8 mouse cellular contexts compared by ENCODE assay signal in genomic region chr4:148083176-148083899, GRCm38 (mm10). TPM values are rescaled to one million over a fixed set of nuclear protein-coding genes. Genes with fewer than 3 reads are reported as not detected.
DNase-seq lines count a peak whose midpoint lies in the region; ATAC-seq lines count a peak whose summit lies in the region.

No protein-coding gene starts in this region.

- H3K9me3 ChIP-seq in hindbrain, embryonic 10.5 days = no peaks in the 10 kb centered on the region
- no peaks in the 10 kb centered on the region for H3K9me3 ChIP-seq in hindbrain, embryonic 13.5 days
- H3K9me3 ChIP-seq in heart, embryonic 11.5 days (replicated peaks; ENCODE audit: control insufficient read depth, low read length) = no peaks in the 10 kb centered on the region
- no peaks in the 10 kb centered on the region for H3K9me3 ChIP-seq in limb, embryonic 15.5 days
- no peaks in the 10 kb centered on the region for H3K9me3 ChIP-seq in forebrain, embryonic 16.5 days (ENCODE audit: control insufficient read depth, low read length)

- no peak overlapping the region for H3K9ac ChIP-seq in hindbrain, embryonic 13.5 days
- H3K9ac ChIP-seq in heart, embryonic 11.5 days (ENCODE audit: low read depth, low read length) = no peak overlapping the region
- H3K9ac ChIP-seq in limb, embryonic 15.5 days = no peak overlapping the region
- no peak overlapping the region for H3K9ac ChIP-seq in forebrain, embryonic 16.5 days (replicated peaks; ENCODE audit: low read depth, low read length)

- peaks cover 9% of the 10 kb centered on the region; the same call in 1 of the 2 replicates for H3K27me3 ChIP-seq in hindbrain, embryonic 10.5 days (ENCODE audit: insufficient read depth, poor library complexity, severe bottlenecking)
- H3K27me3 ChIP-seq in hindbrain, embryonic 13.5 days = no peaks in the 10 kb centered on the region
- no peaks in the 10 kb centered on the region for H3K27me3 ChIP-seq in heart, embryonic 11.5 days (ENCODE audit: control insufficient read depth, insufficient read depth, low read length)
- no peaks in the 10 kb centered on the region for H3K27me3 ChIP-seq in limb, embryonic 15.5 days
- H3K27me3 ChIP-seq in forebrain, embryonic 16.5 days (replicated peaks; ENCODE audit: control insufficient read depth, insufficient read depth, low read length) = no peaks in the 10 kb centered on the region

- peaks cover 60% of the 10 kb centered on the region for H3K4me1 ChIP-seq in hindbrain, embryonic 10.5 days (replicated peaks)
- peaks cover 41% of the 10 kb centered on the region for H3K4me1 ChIP-seq in hindbrain, embryonic 13.5 days (replicated peaks)
- peaks cover 32% of the 10 kb centered on the region for H3K4me1 ChIP-seq in heart, embryonic 11.5 days (ENCODE audit: control insufficient read depth, insufficient read depth, low read length)
- H3K4me1 ChIP-seq in limb, embryonic 15.5 days = peaks cover 48% of the 10 kb centered on the region
- peaks cover 16% of the 10 kb centered on the region for H3K4me1 ChIP-seq in forebrain, embryonic 16.5 days (replicated peaks; ENCODE audit: control insufficient read depth, insufficient read depth, low read length)

- no peak overlapping the region for H3K4me2 ChIP-seq in hindbrain, embryonic 13.5 days
- peak overlapping the region; percentile 17 for H3K4me2 ChIP-seq in heart, embryonic 11.5 days
- H3K4me2 ChIP-seq in limb, embryonic 15.5 days = no peak overlapping the region
- H3K4me2 ChIP-seq in forebrain, embryonic 16.5 days (ENCODE audit: low read length) = no peak overlapping the region

- no peak overlapping the region for H3K4me3 ChIP-seq in hindbrain, embryonic 10.5 days
- no peak overlapping the region for H3K4me3 ChIP-seq in hindbrain, embryonic 13.5 days
- no peak overlapping the region for H3K4me3 ChIP-seq in heart, embryonic 11.5 days (ENCODE audit: low read depth, low read length)
- H3K4me3 ChIP-seq in limb, embryonic 15.5 days = no peak overlapping the region
- H3K4me3 ChIP-seq in forebrain, embryonic 16.5 days (replicated peaks; ENCODE audit: low read length) = no peak overlapping the region

- no peak for DNase-seq in hindbrain, embryonic 10.5 days (ENCODE audit: low spot score)
- DNase-seq in spleen, postnatal 4 days (ENCODE audit: low spot score in 2 of 2) = peak; percentile 40 to 69
- DNase-seq in left cerebral cortex, postnatal 4 days = no peak
- no peak for DNase-seq in layer of hippocampus, postnatal 36 days

- H3K27ac ChIP-seq in hindbrain, embryonic 10.5 days = 0 out of 2 replicates have a peak overlapping the region, but pooled peaks have one; percentile 59
- H3K27ac ChIP-seq in hindbrain, embryonic 13.5 days = no peak overlapping the region
- no peak overlapping the region for H3K27ac ChIP-seq in heart, embryonic 11.5 days (ENCODE audit: low read depth, low read length)
- H3K27ac ChIP-seq in limb, embryonic 15.5 days = peak overlapping the region; percentile 28; the same call in 1 of the 2 replicates
- no peak overlapping the region for H3K27ac ChIP-seq in forebrain, embryonic 16.5 days (ENCODE audit: low read length)

- intact Hi-C loops in left cerebral cortex, postnatal 4 days (cut with DNase I) = no loop called here

- 59% methylated on average over 21 of the region's 21 CpGs for WGBS in hindbrain, embryonic 10.5 days
- 56% methylated on average over 21 of the region's 21 CpGs for WGBS in hindbrain, embryonic 13.5 days
- 43% methylated on average over 21 of the region's 21 CpGs for WGBS in heart, embryonic 11.5 days (ENCODE audit: insufficient replicate concordance)
- WGBS in limb, embryonic 15.5 days = 55% methylated on average over 21 of the region's 21 CpGs
- 66% methylated on average over 21 of the region's 21 CpGs for WGBS in forebrain, embryonic 16.5 days

- no peak for ATAC-seq in hindbrain, embryonic 13.5 days (ENCODE audit: low FRiP score)
- ATAC-seq in heart, embryonic 11.5 days (replicated peaks; ENCODE audit: insufficient number of reproducible peaks, low FRiP score, low TSS enrichment) = no peak
- ATAC-seq in limb, embryonic 15.5 days (ENCODE audit: insufficient number of reproducible peaks, low FRiP score, low TSS enrichment, low read depth) = no peak
- ATAC-seq in forebrain, embryonic 16.5 days = no peak

- peaks cover 34% of the 10 kb centered on the region for H3K36me3 ChIP-seq in hindbrain, embryonic 10.5 days
- H3K36me3 ChIP-seq in hindbrain, embryonic 13.5 days = no peaks in the 10 kb centered on the region
- peaks cover 4% of the 10 kb centered on the region; the same call in 1 of the 2 replicates for H3K36me3 ChIP-seq in heart, embryonic 11.5 days (ENCODE audit: control insufficient read depth, insufficient read depth, low read length)
- peaks cover 30% of the 10 kb centered on the region for H3K36me3 ChIP-seq in limb, embryonic 15.5 days
- H3K36me3 ChIP-seq in forebrain, embryonic 16.5 days (ENCODE audit: control insufficient read depth, insufficient read depth) = no peaks in the 10 kb centered on the region

RNA-seq across cellular contexts. Expression of gene Agtrap, which starts 4.5 kb away (rescaled TPM):
- 15.6 and 15.7 TPM in 2 replicates for polyA plus RNA-seq in hindbrain, embryonic 10.5 days (2016; fragmentation: Nextera tagmentation; extraction: Ambion mirVana)
- polyA plus RNA-seq in hindbrain, embryonic 13.5 days (2015; fragmentation: Nextera tagmentation; extraction: Ambion mirVana) = 7.6 and 8.4 TPM in 2 replicates
- 12.7 and 17.6 TPM in 2 replicates for polyA plus RNA-seq in heart, embryonic 11.5 days (2014; fragmentation: Nextera tagmentation; extraction: Ambion mirVana)
- 14.8 and 15.9 TPM in 2 replicates for polyA plus RNA-seq in limb, embryonic 15.5 days (2015; fragmentation: Nextera tagmentation; extraction: Ambion mirVana)
- total RNA-seq in left cerebral cortex, postnatal 4 days (2021) = 1 to 10 TPM; 4.2 to 4.6 TPM
- total RNA-seq in layer of hippocampus, postnatal 36 days (2021) = 1 to 10 TPM; 7.3 TPM
- 4.7 and 5.5 TPM in 2 replicates for polyA plus RNA-seq in forebrain, embryonic 16.5 days (2015; fragmentation: Nextera tagmentation; extraction: Ambion mirVana)

RNA-seq across cellular contexts. Expression of gene Mthfr, which starts 44.5 kb away (rescaled TPM):
- polyA plus RNA-seq in hindbrain, embryonic 10.5 days (2016; fragmentation: Nextera tagmentation; extraction: Ambion mirVana) = 28.1 and 30.0 TPM in 2 replicates
- 22.1 and 22.3 TPM in 2 replicates for polyA plus RNA-seq in hindbrain, embryonic 13.5 days (2015; fragmentation: Nextera tagmentation; extraction: Ambion mirVana)
- polyA plus RNA-seq in heart, embryonic 11.5 days (2014; fragmentation: Nextera tagmentation; extraction: Ambion mirVana) = 8.9 and 10.4 TPM in 2 replicates
- 23.0 and 24.7 TPM in 2 replicates for polyA plus RNA-seq in limb, embryonic 15.5 days (2015; fragmentation: Nextera tagmentation; extraction: Ambion mirVana)
- 10 to 100 TPM; 17.5 to 18.4 TPM for total RNA-seq in left cerebral cortex, postnatal 4 days (2021)
- 10 to 100 TPM; 29.1 to 33.2 TPM for total RNA-seq in layer of hippocampus, postnatal 36 days (2021)
- 17.3 and 22.0 TPM in 2 replicates for polyA plus RNA-seq in forebrain, embryonic 16.5 days (2015; fragmentation: Nextera tagmentation; extraction: Ambion mirVana)

RNA-seq across cellular contexts. Expression of gene Clcn6, which starts 44.7 kb away (rescaled TPM):
- polyA plus RNA-seq in hindbrain, embryonic 10.5 days (2016; fragmentation: Nextera tagmentation; extraction: Ambion mirVana) = 13.9 and 17.8 TPM in 2 replicates
- polyA plus RNA-seq in hindbrain, embryonic 13.5 days (2015; fragmentation: Nextera tagmentation; extraction: Ambion mirVana) = 30.7 and 32.8 TPM in 2 replicates
- polyA plus RNA-seq in heart, embryonic 11.5 days (2014; fragmentation: Nextera tagmentation; extraction: Ambion mirVana) = 6.3 and 7.3 TPM in 2 replicates
- polyA plus RNA-seq in limb, embryonic 15.5 days (2015; fragmentation: Nextera tagmentation; extraction: Ambion mirVana) = 6.5 and 6.8 TPM in 2 replicates
- 10 to 100 TPM; 86.1 to 86.6 TPM for total RNA-seq in left cerebral cortex, postnatal 4 days (2021)
- total RNA-seq in layer of hippocampus, postnatal 36 days (2021) = 10 to 100 TPM; 71.1 to 75.3 TPM
- 34.3 and 40.6 TPM in 2 replicates for polyA plus RNA-seq in forebrain, embryonic 16.5 days (2015; fragmentation: Nextera tagmentation; extraction: Ambion mirVana)

RNA-seq across cellular contexts. Expression of gene Mad2l2, which starts 46.8 kb away (rescaled TPM):
- 74.3 and 86.9 TPM in 2 replicates for polyA plus RNA-seq in hindbrain, embryonic 10.5 days (2016; fragmentation: Nextera tagmentation; extraction: Ambion mirVana)
- 118 and 127 TPM in 2 replicates for polyA plus RNA-seq in hindbrain, embryonic 13.5 days (2015; fragmentation: Nextera tagmentation; extraction: Ambion mirVana)
- polyA plus RNA-seq in heart, embryonic 11.5 days (2014; fragmentation: Nextera tagmentation; extraction: Ambion mirVana) = 45.3 and 47.2 TPM in 2 replicates
- polyA plus RNA-seq in limb, embryonic 15.5 days (2015; fragmentation: Nextera tagmentation; extraction: Ambion mirVana) = 47.7 and 48.4 TPM in 2 replicates
- 10 to 100 TPM; 53.0 to 55.4 TPM for total RNA-seq in left cerebral cortex, postnatal 4 days (2021)
- total RNA-seq in layer of hippocampus, postnatal 36 days (2021) = 10 to 100 TPM; 14.5 to 15.6 TPM
- 127 TPM in 2 replicates for polyA plus RNA-seq in forebrain, embryonic 16.5 days (2015; fragmentation: Nextera tagmentation; extraction: Ambion mirVana)

RNA-seq across cellular contexts. Expression of gene Draxin, which starts 47.2 kb away (rescaled TPM):
- 6.5 and 13.1 TPM in 2 replicates for polyA plus RNA-seq in hindbrain, embryonic 10.5 days (2016; fragmentation: Nextera tagmentation; extraction: Ambion mirVana)
- 17.2 and 20.9 TPM in 2 replicates for polyA plus RNA-seq in hindbrain, embryonic 13.5 days (2015; fragmentation: Nextera tagmentation; extraction: Ambion mirVana)
- 0.06 and 0.16 TPM in 2 replicates for polyA plus RNA-seq in heart, embryonic 11.5 days (2014; fragmentation: Nextera tagmentation; extraction: Ambion mirVana)
- polyA plus RNA-seq in limb, embryonic 15.5 days (2015; fragmentation: Nextera tagmentation; extraction: Ambion mirVana) = 0.22 and 0.29 TPM in 2 replicates
- total RNA-seq in left cerebral cortex, postnatal 4 days (2021) = 10 to 100 TPM; 41.9 to 46.4 TPM
- 1 to 10 TPM; 1.3 to 1.6 TPM for total RNA-seq in layer of hippocampus, postnatal 36 days (2021)
- 22.7 and 23.5 TPM in 2 replicates for polyA plus RNA-seq in forebrain, embryonic 16.5 days (2015; fragmentation: Nextera tagmentation; extraction: Ambion mirVana)

Comparison
In these comparisons a context has a peak if more than half of its experiments do, and no peak if none do; other contexts are left out.
1. H3K27ac ChIP-seq: peak in hindbrain, embryonic 10.5 days (single experiment) and limb, embryonic 15.5 days (single experiment); none in hindbrain, embryonic 13.5 days (single experiment), heart, embryonic 11.5 days (single experiment) and forebrain, embryonic 16.5 days (single experiment).
2. DNase-seq: peak in spleen, postnatal 4 days (2 of 2); none in hindbrain, embryonic 10.5 days (single experiment), left cerebral cortex, postnatal 4 days (single experiment) and layer of hippocampus, postnatal 36 days (0 of 2).